Mouse (Mus musculus): ENCODE measurements around the gene Spock3.

GRCm38 (mm10) chr8:62950709-62951108 is at the start of gene Spock3:
- TF ChIP-seq CTCF (IDR thresholded peaks at IDR 0.05; ENCODE audit: low read depth) (no peak), EP300 (optimal IDR thresholded peaks at IDR 0.05) (no peak)

Measured in stomach, postnatal 0 days (tissue).